Mouse (Mus musculus): ENCODE data around the gene Xxylt1.

GRCm38 (mm10) chr16:31034051-31034450, 47.2 kb downstream of the Xxylt1 start:
- TF ChIP-seq HCFC1 (IDR thresholded peaks at IDR 0.05; ENCODE audit: borderline replicate concordance, insufficient read depth, low read length), result no peak
- no peak for TF ChIP-seq ZNF384 (IDR thresholded peaks at IDR 0.05; ENCODE audit: low read depth, low read length)
